Mouse (Mus musculus): ENCODE results near the gene Opcml. TPM values are rescaled to one million over a fixed set of nuclear protein-coding genes. Genes with fewer than 3 reads are reported as not detected.

Gene Opcml
- polyA plus RNA-seq, 1 experiment: 88.3 TPM

DNA sequence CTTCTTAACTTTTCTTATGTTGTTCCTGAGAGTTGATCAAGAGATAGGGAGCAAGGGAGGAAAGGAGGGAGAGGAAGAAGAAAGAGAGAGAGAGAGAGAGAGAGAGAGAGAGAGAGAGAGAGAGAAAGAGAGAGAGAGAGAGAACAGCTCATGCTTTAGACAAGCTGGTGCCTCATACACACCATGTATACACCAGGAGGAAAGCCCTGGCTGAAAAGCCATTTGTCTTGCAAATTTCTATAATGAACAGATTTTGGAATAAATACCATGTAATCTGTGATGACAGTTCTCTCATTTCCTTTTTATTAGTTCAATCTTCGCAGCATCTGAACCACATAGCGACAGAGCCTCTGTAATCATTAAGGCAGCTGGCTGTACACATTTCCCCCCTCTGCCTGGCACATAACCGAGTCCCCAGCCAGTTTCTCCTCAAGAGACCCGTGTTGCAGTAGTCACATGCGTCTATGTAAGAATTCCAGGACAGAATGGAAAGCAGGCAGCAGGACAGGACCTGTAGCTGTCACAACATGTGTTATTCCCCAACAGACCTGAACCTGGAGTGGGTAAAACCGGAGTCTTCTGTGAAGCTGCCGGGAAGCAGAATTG lies 238.3 kb downstream of the Opcml start:
- Histone ChIP-seq H3K27ac (ENCODE audit: insufficient read depth, low read length) (no peak overlapping the region), H3K4me1 (ENCODE audit: control insufficient read depth, insufficient read depth, low read length) (peaks cover 4% of the 10 kb centered on the region), H3K4me3 (ENCODE audit: insufficient read depth, low read length) (no peak overlapping the region)
- TF ChIP-seq POLR2A (IDR thresholded peaks at IDR 0.05; ENCODE audit: extremely low read depth, insufficient read depth, low read length) (no peak), CTCF (IDR thresholded peaks at IDR 0.05; ENCODE audit: extremely low read depth, insufficient read depth, low read length) (no peak)

GRCm38 (mm10) chr9:28049157-28049556 lies 258.6 kb downstream of the Opcml start:
- TF ChIP-seq POLR2A (IDR thresholded peaks at IDR 0.05; ENCODE audit: extremely low read depth, insufficient read depth, low read length): no peak
- no peak for TF ChIP-seq CTCF (IDR thresholded peaks at IDR 0.05; ENCODE audit: extremely low read depth, insufficient read depth, low read length)
- H3K4me3 ChIP-seq (ENCODE audit: insufficient read depth, low read length): no peak overlapping the region

DNA sequence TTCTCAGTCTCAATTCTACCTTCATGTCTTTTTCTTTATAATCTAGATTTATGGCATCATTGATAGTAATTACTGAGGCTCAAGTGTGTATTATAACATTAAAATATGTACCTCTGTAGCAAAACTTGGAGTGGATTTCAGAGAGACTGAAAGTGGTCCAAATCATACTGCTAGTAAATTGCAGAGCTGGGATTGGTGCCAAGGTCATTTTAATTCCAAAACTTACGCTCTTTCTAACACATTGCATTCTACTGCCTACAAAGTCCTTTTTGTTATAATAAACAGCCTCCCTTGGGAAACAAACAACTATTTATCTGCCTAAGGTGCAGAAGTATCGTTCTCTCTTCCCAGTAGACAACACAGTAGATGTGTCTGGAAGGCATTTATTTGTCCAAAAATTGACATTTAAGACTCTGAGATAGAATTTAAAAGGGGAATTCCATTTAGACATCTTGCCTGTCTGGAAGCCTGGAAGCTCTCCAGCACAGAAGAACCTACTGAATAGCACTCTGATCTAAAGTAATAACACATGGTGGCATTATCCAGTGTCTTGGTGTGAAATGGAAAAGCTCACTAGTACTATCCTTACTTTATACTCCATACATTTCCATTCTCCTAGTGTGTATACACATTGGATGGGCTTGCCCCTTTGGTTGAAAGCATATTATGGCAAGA lies 266.7 kb downstream of the Opcml start:
- TF ChIP-seq CTCF (IDR thresholded peaks at IDR 0.05; ENCODE audit: extremely low read depth, insufficient read depth, low read length): no peak
- no peak for TF ChIP-seq POLR2A (IDR thresholded peaks at IDR 0.05; ENCODE audit: extremely low read depth, insufficient read depth, low read length)
- Histone ChIP-seq H3K4me3 (ENCODE audit: insufficient read depth, low read length) (no peak overlapping the region), H3K27ac (ENCODE audit: insufficient read depth, low read length) (no peak overlapping the region), H3K4me1 (ENCODE audit: control insufficient read depth, insufficient read depth, low read length) (no peaks in the 10 kb centered on the region)

More at GRCm38 (mm10) chr9:28049157-28049556, 258.6 kb downstream of the Opcml start:
- Histone ChIP-seq H3K4me1 (ENCODE audit: control insufficient read depth, insufficient read depth, low read length) (no peaks in the 10 kb centered on the region), H3K27ac (ENCODE audit: insufficient read depth, low read length) (no peak overlapping the region)

DNA sequence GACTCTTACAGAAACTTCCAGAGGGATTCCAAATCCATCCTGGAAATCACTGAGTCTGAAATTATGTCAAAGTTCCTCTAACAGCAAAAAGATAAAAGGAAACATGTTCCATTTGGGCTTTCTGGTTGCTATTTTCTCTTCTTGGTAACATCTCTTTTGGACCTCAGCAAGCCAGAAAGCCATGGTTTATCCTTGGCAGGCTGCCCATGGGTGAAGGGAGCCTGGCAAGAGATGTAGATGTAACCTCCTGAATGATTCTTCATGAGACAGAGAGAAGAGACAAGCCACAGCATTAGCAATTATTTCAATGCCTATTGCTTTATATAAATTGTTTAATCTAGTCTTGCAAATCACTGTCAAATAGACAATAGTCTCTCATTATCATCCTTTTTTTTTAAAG lies 274.6 kb downstream of the Opcml start:
- Histone ChIP-seq H3K4me3 (ENCODE audit: insufficient read depth, low read length) (no peak overlapping the region), H3K27ac (ENCODE audit: insufficient read depth, low read length) (no peak overlapping the region), H3K4me1 (ENCODE audit: control insufficient read depth, insufficient read depth, low read length) (no peaks in the 10 kb centered on the region; the same call in 1 of the 2 replicates)
- TF ChIP-seq CTCF (IDR thresholded peaks at IDR 0.05; ENCODE audit: extremely low read depth, insufficient read depth, low read length) (no peak), POLR2A (IDR thresholded peaks at IDR 0.05; ENCODE audit: extremely low read depth, insufficient read depth, low read length) (no peak)

GRCm38 (mm10) chr9:28080694-28081093 lies 290.1 kb downstream of the Opcml start:
- TF ChIP-seq POLR2A (IDR thresholded peaks at IDR 0.05; ENCODE audit: extremely low read depth, insufficient read depth, low read length) (no peak), CTCF (IDR thresholded peaks at IDR 0.05; ENCODE audit: extremely low read depth, insufficient read depth, low read length) (no peak)
- no peak overlapping the region for H3K4me3 ChIP-seq (ENCODE audit: insufficient read depth, low read length)
- H3K27ac ChIP-seq (ENCODE audit: insufficient read depth, low read length): no peak overlapping the region
- peaks cover 2% of the 10 kb centered on the region; the same call in 1 of the 2 replicates for H3K4me1 ChIP-seq (ENCODE audit: control insufficient read depth, insufficient read depth, low read length)

- peaks cover 2% of the 10 kb centered on the region; the same call in 1 of the 2 replicates for H3K4me1 ChIP-seq (ENCODE audit: control insufficient read depth, insufficient read depth, low read length)
- H3K27ac ChIP-seq (ENCODE audit: insufficient read depth, low read length): no peak overlapping the region
- no peak overlapping the region for H3K4me3 ChIP-seq (ENCODE audit: insufficient read depth, low read length)
- TF ChIP-seq POLR2A (IDR thresholded peaks at IDR 0.05; ENCODE audit: extremely low read depth, insufficient read depth, low read length) (no peak), CTCF (IDR thresholded peaks at IDR 0.05; ENCODE audit: extremely low read depth, insufficient read depth, low read length) (no peak)
These were observed 293.2 kb downstream of the Opcml start for GRCm38 (mm10) chr9:28083754-28084153.

GRCm38 (mm10) chr9:28084273-28084726 lies 293.7 kb downstream of the Opcml start:
- H3K27ac ChIP-seq (ENCODE audit: insufficient read depth, low read length): no peak overlapping the region
- H3K4me1 ChIP-seq (ENCODE audit: control insufficient read depth, insufficient read depth, low read length): peaks cover 2% of the 10 kb centered on the region; the same call in 1 of the 2 replicates
- TF ChIP-seq CTCF (IDR thresholded peaks at IDR 0.05; ENCODE audit: extremely low read depth, insufficient read depth, low read length) (no peak), POLR2A (IDR thresholded peaks at IDR 0.05; ENCODE audit: extremely low read depth, insufficient read depth, low read length) (no peak)
- no peak overlapping the region for H3K4me3 ChIP-seq (ENCODE audit: insufficient read depth, low read length)

DNA sequence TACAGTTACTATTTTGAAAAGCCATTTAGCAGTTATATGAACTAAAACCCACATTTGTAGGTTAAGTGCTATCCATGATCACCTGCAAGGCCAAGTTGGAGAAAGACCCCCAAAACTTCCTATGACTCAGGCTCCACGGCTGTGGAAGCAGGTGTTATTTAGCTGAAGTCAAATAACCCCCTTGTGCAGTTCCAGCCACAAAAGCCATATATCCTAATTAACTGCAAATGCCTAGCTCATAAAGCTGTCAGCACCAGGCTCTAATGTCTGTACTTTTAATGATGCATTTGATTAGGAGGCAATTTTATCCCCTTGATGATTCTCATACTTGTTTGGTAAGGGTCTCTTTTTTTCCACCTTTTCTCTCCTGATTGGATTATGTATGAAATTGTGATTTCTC lies 300.8 kb downstream of the Opcml start:
- Histone ChIP-seq H3K4me3 (ENCODE audit: insufficient read depth, low read length) (no peak overlapping the region), H3K4me1 (ENCODE audit: control insufficient read depth, insufficient read depth, low read length) (no peaks in the 10 kb centered on the region), H3K27ac (ENCODE audit: insufficient read depth, low read length) (no peak overlapping the region)
- TF ChIP-seq POLR2A (IDR thresholded peaks at IDR 0.05; ENCODE audit: extremely low read depth, insufficient read depth, low read length): no peak
- TF ChIP-seq CTCF (IDR thresholded peaks at IDR 0.05; ENCODE audit: extremely low read depth, insufficient read depth, low read length): no peak

- H3K4me1 ChIP-seq (ENCODE audit: control insufficient read depth, insufficient read depth, low read length): peaks cover 1% of the 10 kb centered on the region; the same call in 1 of the 2 replicates
- no peak for TF ChIP-seq CTCF (IDR thresholded peaks at IDR 0.05; ENCODE audit: extremely low read depth, insufficient read depth, low read length)
- no peak overlapping the region for H3K27ac ChIP-seq (ENCODE audit: insufficient read depth, low read length)
- no peak overlapping the region for H3K4me3 ChIP-seq (ENCODE audit: insufficient read depth, low read length)
These were observed 304.1 kb downstream of the Opcml start for GRCm38 (mm10) chr9:28094722-28095121.

GRCm38 (mm10) chr9:28096204-28096603 lies 305.6 kb downstream of the Opcml start:
- Histone ChIP-seq H3K4me1 (ENCODE audit: control insufficient read depth, insufficient read depth, low read length) (peaks cover 1% of the 10 kb centered on the region; the same call in 1 of the 2 replicates), H3K4me3 (ENCODE audit: insufficient read depth, low read length) (no peak overlapping the region), H3K27ac (ENCODE audit: insufficient read depth, low read length) (no peak overlapping the region)
- TF ChIP-seq CTCF (IDR thresholded peaks at IDR 0.05; ENCODE audit: extremely low read depth, insufficient read depth, low read length) (no peak), POLR2A (IDR thresholded peaks at IDR 0.05; ENCODE audit: extremely low read depth, insufficient read depth, low read length) (no peak)

All from cortical plate, adult 2 months (tissue).